Mouse (Mus musculus) gastrocnemius, adult 18-20 months (tissue): ENCODE measurements around the gene Gm13083. TPM values are rescaled to one million over a fixed set of nuclear protein-coding genes. Genes with fewer than 3 reads are reported as not detected.
"Not testable (repeated sequence)": the region's sequence is repeated elsewhere in the genome, so short reads cannot be mapped to it uniquely, and the experiment has no call there.

Experiments used
- DNase-seq: peaks from one replicate; pipeline ENCODE4 v3.0.0; 2021; ENCODE audit warnings: low spot score
- long read RNA-seq, 2 experiments: library from polyadenylated mRNA; stranded (forward); transcript quantifications; one replicate each; pipeline ENCODE4 v2.0.0; 2021
- total RNA-seq, 2 experiments: library from RNA; stranded (reverse); gene quantifications; 2 replicates each; pipeline ENCODE4 v1.2.3; 2021

Gene Gm13083
- not detected for total RNA-seq
- long read RNA-seq, experiment 1, result 0 reads
- long read RNA-seq, experiment 2, result 0 reads

DNA sequence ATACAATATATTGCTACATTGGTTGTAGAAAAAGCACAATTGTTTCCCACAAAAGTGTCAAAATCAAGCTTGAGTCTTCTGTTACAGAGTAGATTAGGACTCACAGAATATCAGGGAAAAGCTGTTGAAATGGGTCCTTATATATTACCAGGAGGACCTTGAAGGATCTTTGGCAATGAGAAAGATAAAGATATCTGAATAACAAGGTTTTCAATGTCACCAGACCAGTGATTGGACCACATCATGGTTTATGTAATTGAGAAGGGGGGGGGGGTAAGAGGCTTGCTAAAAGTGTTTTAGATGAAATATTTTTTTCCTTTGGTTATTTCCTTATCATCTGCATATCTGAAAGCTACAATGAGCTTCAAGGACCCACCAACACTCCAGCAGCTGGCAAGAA is at the start of gene Gm13083:
Gm13083 (plus strand) TSS at position 301 of the 400 bp plus-strand sequence.
- DNase-seq, result not testable (repeated sequence)

DNA sequence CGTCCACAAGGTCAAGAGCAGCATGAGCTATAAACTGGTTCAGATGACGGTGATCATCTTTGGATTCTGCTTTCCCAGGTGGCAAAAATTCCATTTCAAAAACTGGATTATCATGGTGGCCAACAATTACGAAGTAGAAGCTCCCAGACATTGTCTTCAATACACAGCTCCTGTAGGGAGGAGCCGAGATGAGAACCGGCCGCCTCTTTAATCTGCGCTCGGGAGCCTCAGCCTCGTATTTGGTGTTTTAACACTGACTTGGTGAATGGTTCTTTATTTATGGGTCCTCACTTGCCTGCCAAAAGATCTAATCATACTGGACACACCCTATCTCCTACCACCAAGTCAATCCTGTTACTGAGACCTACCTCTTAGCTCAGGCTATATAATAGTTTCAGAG is 2.9 kb upstream of the Gm13083 start:
- DNase-seq, result not testable (repeated sequence)

DNA sequence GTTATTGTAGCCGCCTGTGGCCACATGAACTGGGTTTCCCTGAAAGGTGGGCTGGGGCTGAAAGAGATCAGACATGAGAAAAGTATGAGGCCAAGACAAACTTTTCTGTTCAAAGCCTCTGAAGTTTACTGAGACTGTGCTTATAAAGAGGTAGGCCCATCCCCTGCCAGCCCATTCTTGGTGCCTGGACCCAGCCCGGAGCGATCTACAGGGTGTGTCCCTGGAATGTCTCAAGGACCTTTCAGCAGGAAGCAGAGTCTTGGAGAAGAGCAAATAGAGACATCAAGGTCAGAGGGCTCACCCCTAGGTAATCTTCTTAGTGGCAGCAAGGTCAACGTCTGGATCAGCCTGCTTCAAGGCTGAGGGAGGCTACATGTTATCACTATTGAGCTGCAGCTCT is 3.3 kb downstream of the Gm13083 start:
- not testable (repeated sequence) for DNase-seq

DNA sequence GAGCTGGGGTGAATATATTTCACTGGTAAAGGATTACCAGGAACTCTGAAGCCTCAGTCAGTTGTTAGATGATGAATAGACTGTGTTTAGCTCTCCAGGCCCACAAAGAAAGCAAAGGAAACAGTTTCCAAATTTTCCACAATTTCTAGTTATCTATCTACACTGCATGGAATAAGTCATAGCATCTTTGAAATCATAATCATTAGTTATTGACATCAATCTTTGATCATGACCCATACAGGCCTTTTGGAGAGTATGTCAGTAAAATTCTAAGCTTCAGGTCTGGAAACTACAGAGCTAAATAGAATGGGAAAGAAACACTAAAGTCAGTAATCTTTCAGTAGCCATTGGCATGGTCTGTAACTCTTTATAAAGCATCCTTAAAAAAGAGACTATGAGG is 42.3 kb downstream of the Gm13083 start, which contains the start of gene Gm13088:
Gm13088 (minus strand) TSS at position 101 of the 400 bp plus-strand sequence.
- not testable (repeated sequence) for DNase-seq

Other genes with a start within 250 kb of the Gm13083 start
- gene Pramel1, start 220.6 kb upstream of the Gm13083 start, total RNA-seq, result not detected
- 1 to 10 TPM; 6.1 to 7.7 TPM for gene Pramef8, start 202.6 kb upstream of the Gm13083 start, total RNA-seq
- not detected for gene Oog4, start 164.7 kb upstream of the Gm13083 start, total RNA-seq
- gene Gm13043, start 103.7 kb upstream of the Gm13083 start, total RNA-seq, result not detected
- gene Gm13040, start 79.0 kb upstream of the Gm13083 start, total RNA-seq, result not detected
- not detected for gene BC080695, start 63.3 kb upstream of the Gm13083 start, total RNA-seq
- not detected for gene Gm13057, start 63.3 kb upstream of the Gm13083 start, total RNA-seq
- gene Gm13088, start 42.2 kb downstream of the Gm13083 start, total RNA-seq, result not detected
- gene Gm13089, start 87.7 kb downstream of the Gm13083 start, total RNA-seq, result not detected
- not detected for gene Gm13078, start 104.5 kb downstream of the Gm13083 start, total RNA-seq
- not detected for gene Gm13023, start 174.3 kb downstream of the Gm13083 start, total RNA-seq
- not detected for gene Gm13084, start 201.1 kb downstream of the Gm13083 start, total RNA-seq
- not detected for gene Gm13103, start 231.5 kb downstream of the Gm13083 start, total RNA-seq